Mouse (Mus musculus): ENCODE results near the gene Exoc2. TPM values are rescaled to one million over a fixed set of nuclear protein-coding genes. Genes with fewer than 3 reads are reported as not detected.

The Exoc2 gene
- polyA plus RNA-seq, 1 experiment: 10.8 TPM

DNA sequence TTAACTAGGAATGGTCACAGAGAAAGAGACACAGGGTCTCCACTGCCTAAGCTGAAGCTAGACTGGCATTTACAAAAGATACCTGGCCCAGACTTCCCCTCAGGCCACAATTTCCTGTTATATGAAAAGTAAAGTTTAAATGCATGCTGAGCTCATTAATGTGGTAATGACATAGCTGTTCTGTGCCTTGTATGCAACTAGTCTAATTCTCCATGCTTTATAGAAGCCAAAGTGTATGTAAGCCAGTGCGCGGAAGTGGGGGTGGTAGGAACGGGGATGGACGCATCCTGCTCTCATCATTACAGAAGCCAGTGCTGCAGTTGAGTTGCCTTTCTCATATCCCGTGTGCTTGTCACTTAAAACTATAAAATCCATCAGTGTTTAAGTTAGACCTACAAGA lies 156.5 kb downstream of the Exoc2 start:
- Histone ChIP-seq H3ac (ENCODE audit: control insufficient read depth, insufficient read length, low read depth) (no peak overlapping the region), H3K4me3 (ENCODE audit: insufficient read depth, poor library complexity, severe bottlenecking) (no peak overlapping the region), H3K36me3 (ENCODE audit: control insufficient read depth, insufficient read depth) (peaks cover 19% of the 10 kb centered on the region), H3K27me3 (ENCODE audit: control insufficient read depth, insufficient read depth, insufficient read length) (no peaks in the 10 kb centered on the region), H3K79me2 (ENCODE audit: control insufficient read depth, insufficient read depth) (no peaks in the 10 kb centered on the region), H3K79me3 (ENCODE audit: low read depth) (no peaks in the 10 kb centered on the region)
- TF ChIP-seq MYOG (IDR thresholded peaks at IDR 0.05; ENCODE audit: control insufficient read depth, extremely low read depth, insufficient read length) (no peak), FOSL1 (IDR thresholded peaks at IDR 0.05; ENCODE audit: insufficient read depth, low read length, poor library complexity, severe bottlenecking) (no peak), CTCF (IDR thresholded peaks at IDR 0.05; ENCODE audit: control insufficient read depth, insufficient read depth, insufficient read length) (no peak), MYOD1 (IDR thresholded peaks at IDR 0.05; ENCODE audit: control insufficient read depth, insufficient read length, low read depth) (no peak), CEBPB (IDR thresholded peaks at IDR 0.05; ENCODE audit: low read depth) (no peak), MAX (IDR thresholded peaks at IDR 0.05) (no peak), USF1 (IDR thresholded peaks at IDR 0.05; ENCODE audit: low read depth) (no peak)

DNA sequence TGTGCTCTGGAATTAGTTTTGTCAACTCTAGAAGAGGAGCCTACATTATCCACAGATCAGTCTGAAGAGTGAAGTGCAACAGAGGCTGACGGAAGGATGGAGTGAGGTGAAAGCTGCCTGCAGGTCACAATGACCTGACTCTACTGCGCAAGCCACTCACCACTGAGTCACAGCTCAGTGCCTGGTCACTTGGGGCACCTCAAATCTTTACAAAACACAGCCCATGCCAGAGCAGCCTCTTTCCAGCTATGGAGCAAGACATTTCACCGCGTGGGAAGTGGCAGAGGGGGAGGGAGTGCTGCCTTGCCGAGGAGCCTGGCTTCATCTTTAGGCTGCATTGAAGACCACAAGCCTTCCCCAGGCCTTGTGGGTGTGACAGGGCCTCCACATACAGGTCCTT lies 159.6 kb downstream of the Exoc2 start:
- H3K4me3 ChIP-seq (ENCODE audit: insufficient read depth, poor library complexity, severe bottlenecking): no peak overlapping the region
- no peak overlapping the region for H3ac ChIP-seq (ENCODE audit: control insufficient read depth, insufficient read length, low read depth)
- TF ChIP-seq USF1 (IDR thresholded peaks at IDR 0.05; ENCODE audit: low read depth) (no peak), MYOD1 (IDR thresholded peaks at IDR 0.05; ENCODE audit: control insufficient read depth, insufficient read length, low read depth) (no peak), CEBPB (IDR thresholded peaks at IDR 0.05; ENCODE audit: low read depth) (no peak), MYOG (IDR thresholded peaks at IDR 0.05; ENCODE audit: control insufficient read depth, extremely low read depth, insufficient read length) (no peak), MAX (IDR thresholded peaks at IDR 0.05) (no peak), CTCF (IDR thresholded peaks at IDR 0.05; ENCODE audit: control insufficient read depth, insufficient read depth, insufficient read length) (no peak), FOSL1 (IDR thresholded peaks at IDR 0.05; ENCODE audit: insufficient read depth, low read length, poor library complexity, severe bottlenecking) (no peak)
- no peaks in the 10 kb centered on the region for H3K79me2 ChIP-seq (ENCODE audit: control insufficient read depth, insufficient read depth)
- no peaks in the 10 kb centered on the region for H3K27me3 ChIP-seq (ENCODE audit: control insufficient read depth, insufficient read depth, insufficient read length)
- H3K79me3 ChIP-seq (ENCODE audit: low read depth): no peaks in the 10 kb centered on the region
- peaks cover 14% of the 10 kb centered on the region for H3K36me3 ChIP-seq (ENCODE audit: control insufficient read depth, insufficient read depth)

GRCm38 (mm10) chr13:30813464-30813863 lies 160.4 kb downstream of the Exoc2 start:
- Histone ChIP-seq H3K79me2 (ENCODE audit: control insufficient read depth, insufficient read depth) (no peaks in the 10 kb centered on the region), H3K36me3 (ENCODE audit: control insufficient read depth, insufficient read depth) (peaks cover 14% of the 10 kb centered on the region), H3K27me3 (ENCODE audit: control insufficient read depth, insufficient read depth, insufficient read length) (no peaks in the 10 kb centered on the region), H3ac (ENCODE audit: control insufficient read depth, insufficient read length, low read depth) (no peak overlapping the region), H3K79me3 (ENCODE audit: low read depth) (no peaks in the 10 kb centered on the region), H3K4me3 (ENCODE audit: insufficient read depth, poor library complexity, severe bottlenecking) (no peak overlapping the region)
- TF ChIP-seq MYOD1 (IDR thresholded peaks at IDR 0.05; ENCODE audit: control insufficient read depth, insufficient read length, low read depth) (no peak), CEBPB (IDR thresholded peaks at IDR 0.05; ENCODE audit: low read depth) (no peak), MYOG (IDR thresholded peaks at IDR 0.05; ENCODE audit: control insufficient read depth, extremely low read depth, insufficient read length) (no peak), CTCF (IDR thresholded peaks at IDR 0.05; ENCODE audit: control insufficient read depth, insufficient read depth, insufficient read length) (no peak)

- Histone ChIP-seq H3K79me3 (ENCODE audit: low read depth) (no peaks in the 10 kb centered on the region), H3K79me2 (ENCODE audit: control insufficient read depth, insufficient read depth) (no peaks in the 10 kb centered on the region), H3ac (ENCODE audit: control insufficient read depth, insufficient read length, low read depth) (no peak overlapping the region), H3K4me3 (ENCODE audit: insufficient read depth, poor library complexity, severe bottlenecking) (no peak overlapping the region), H3K36me3 (ENCODE audit: control insufficient read depth, insufficient read depth) (no peaks in the 10 kb centered on the region), H3K27me3 (ENCODE audit: control insufficient read depth, insufficient read depth, insufficient read length) (no peaks in the 10 kb centered on the region)
- no peak for TF ChIP-seq MYOG (IDR thresholded peaks at IDR 0.05; ENCODE audit: control insufficient read depth, extremely low read depth, insufficient read length)
- no peak for TF ChIP-seq USF1 (IDR thresholded peaks at IDR 0.05; ENCODE audit: low read depth)
- TF ChIP-seq FOSL1 (IDR thresholded peaks at IDR 0.05; ENCODE audit: insufficient read depth, low read length, poor library complexity, severe bottlenecking): no peak
- TF ChIP-seq MYOD1 (IDR thresholded peaks at IDR 0.05; ENCODE audit: control insufficient read depth, insufficient read length, low read depth): no peak
- no peak for TF ChIP-seq CTCF (IDR thresholded peaks at IDR 0.05; ENCODE audit: control insufficient read depth, insufficient read depth, insufficient read length)
Measured at GRCm38 (mm10) chr13:30809240-30809639, 164.7 kb downstream of the Exoc2 start.

DNA sequence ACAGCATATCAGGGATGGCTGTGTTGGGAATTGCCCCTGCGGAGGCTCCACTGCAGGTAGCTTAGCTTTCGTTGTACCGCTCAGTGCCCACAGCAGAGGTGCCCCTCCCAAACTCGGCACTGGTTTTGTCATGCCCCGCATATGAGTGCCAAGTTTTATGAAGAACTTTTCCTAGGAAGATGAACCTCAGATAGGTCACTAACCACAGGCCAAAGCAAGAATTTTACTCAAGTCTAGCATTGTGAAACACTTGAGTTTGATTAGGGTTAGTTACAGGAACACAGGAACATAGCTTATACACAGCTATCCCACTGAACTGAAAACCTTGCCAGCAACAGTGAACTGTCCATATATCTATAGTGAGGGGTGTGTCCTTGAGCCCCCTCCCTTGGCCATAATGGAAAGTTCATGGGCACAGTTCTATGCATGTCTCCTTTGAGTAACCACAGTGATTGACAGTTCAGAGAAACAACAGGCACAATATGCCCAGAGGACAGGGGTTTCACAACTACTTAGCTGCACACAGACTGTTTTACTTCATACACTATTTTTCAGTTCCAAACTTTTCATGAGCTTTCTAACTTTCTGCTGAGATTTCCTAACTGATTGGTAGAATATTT lies 171.4 kb downstream of the Exoc2 start:
- no peaks in the 10 kb centered on the region for H3K27me3 ChIP-seq (ENCODE audit: control insufficient read depth, insufficient read depth, insufficient read length)
- H3K36me3 ChIP-seq (ENCODE audit: control insufficient read depth, insufficient read depth): no peaks in the 10 kb centered on the region
- TF ChIP-seq CEBPB (IDR thresholded peaks at IDR 0.05; ENCODE audit: low read depth) (no peak), USF1 (IDR thresholded peaks at IDR 0.05; ENCODE audit: low read depth) (no peak), MYOD1 (IDR thresholded peaks at IDR 0.05; ENCODE audit: control insufficient read depth, insufficient read length, low read depth) (no peak), MYOG (IDR thresholded peaks at IDR 0.05; ENCODE audit: control insufficient read depth, extremely low read depth, insufficient read length) (no peak), MAX (IDR thresholded peaks at IDR 0.05) (no peak), FOSL1 (IDR thresholded peaks at IDR 0.05; ENCODE audit: insufficient read depth, low read length, poor library complexity, severe bottlenecking) (no peak), CTCF (IDR thresholded peaks at IDR 0.05; ENCODE audit: control insufficient read depth, insufficient read depth, insufficient read length) (no peak)
- H3K4me3 ChIP-seq (ENCODE audit: insufficient read depth, poor library complexity, severe bottlenecking): no peak overlapping the region
- no peaks in the 10 kb centered on the region for H3K79me2 ChIP-seq (ENCODE audit: control insufficient read depth, insufficient read depth)
- H3K79me3 ChIP-seq (ENCODE audit: low read depth): no peaks in the 10 kb centered on the region
- H3ac ChIP-seq (ENCODE audit: control insufficient read depth, insufficient read length, low read depth): no peak overlapping the region

DNA sequence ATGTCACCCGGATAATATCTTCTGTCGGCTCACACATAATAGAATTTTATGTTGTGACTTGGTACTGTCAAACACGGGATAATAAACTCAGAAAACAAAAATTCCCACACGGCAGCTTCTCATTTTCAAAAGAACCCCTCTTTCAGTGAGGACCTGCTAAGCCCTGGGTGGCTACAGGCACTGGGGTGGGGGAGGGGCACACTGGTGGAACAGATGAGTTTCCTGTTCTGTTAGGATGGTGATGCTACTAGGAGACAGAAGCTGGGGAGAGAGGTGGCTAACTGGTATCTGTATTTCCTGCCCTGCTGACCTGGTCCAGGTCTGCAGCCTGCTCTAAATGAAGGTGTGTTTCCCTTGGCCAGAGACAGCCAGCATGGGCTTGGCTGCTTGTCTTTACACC lies 172.0 kb downstream of the Exoc2 start:
- Histone ChIP-seq H3K36me3 (ENCODE audit: control insufficient read depth, insufficient read depth) (no peaks in the 10 kb centered on the region), H3ac (ENCODE audit: control insufficient read depth, insufficient read length, low read depth) (no peak overlapping the region), H3K79me3 (ENCODE audit: low read depth) (no peaks in the 10 kb centered on the region), H3K4me3 (ENCODE audit: insufficient read depth, poor library complexity, severe bottlenecking) (no peak overlapping the region), H3K27me3 (ENCODE audit: control insufficient read depth, insufficient read depth, insufficient read length) (no peaks in the 10 kb centered on the region), H3K79me2 (ENCODE audit: control insufficient read depth, insufficient read depth) (no peaks in the 10 kb centered on the region)
- TF ChIP-seq CEBPB (IDR thresholded peaks at IDR 0.05; ENCODE audit: low read depth) (no peak), MAX (IDR thresholded peaks at IDR 0.05) (no peak), USF1 (IDR thresholded peaks at IDR 0.05; ENCODE audit: low read depth) (no peak), CTCF (IDR thresholded peaks at IDR 0.05; ENCODE audit: control insufficient read depth, insufficient read depth, insufficient read length) (no peak), MYOG (IDR thresholded peaks at IDR 0.05; ENCODE audit: control insufficient read depth, extremely low read depth, insufficient read length) (no peak), FOSL1 (IDR thresholded peaks at IDR 0.05; ENCODE audit: insufficient read depth, low read length, poor library complexity, severe bottlenecking) (no peak), MYOD1 (IDR thresholded peaks at IDR 0.05; ENCODE audit: control insufficient read depth, insufficient read length, low read depth) (no peak)

All from C2C12 (cell line).